Mouse (Mus musculus): ENCODE results near the gene Map3k11.

Map3k11 gene

GRCm38 (mm10) chr19:5688200-5689087, at the start of gene Map3k11, which contains the start of gene Pcnx3:
TSS of gene Map3k11 (plus strand) at chr19:5688742.
TSS of gene Pcnx3 (minus strand) at chr19:5688908.
- peak; percentile 99 for DNase-seq (ENCODE audit: extremely low spot score, low read depth, low spot score)

- no peak for DNase-seq (ENCODE audit: extremely low spot score, low read depth, low spot score)
Observed at GRCm38 (mm10) chr19:5640339-5640738, 48.2 kb upstream of the Map3k11 start.

DNA sequence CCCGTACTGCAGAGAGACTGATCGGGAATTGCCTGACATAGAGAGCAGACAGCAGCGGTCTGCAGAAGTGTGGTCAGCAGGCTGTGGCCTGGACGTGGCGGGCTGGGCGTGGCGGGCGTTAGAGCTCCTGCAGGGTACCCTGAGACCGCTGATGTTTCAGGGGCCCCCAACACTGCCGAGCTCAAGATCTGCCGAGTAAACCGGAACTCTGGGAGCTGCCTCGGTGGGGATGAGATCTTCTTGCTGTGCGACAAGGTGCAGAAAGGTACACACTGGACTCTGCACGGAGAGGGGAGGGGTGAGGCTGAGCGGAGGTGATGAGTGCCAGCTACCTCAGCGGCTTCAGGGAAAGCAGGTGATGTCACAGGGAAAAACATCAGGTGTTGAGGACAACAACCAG, 47.5 kb upstream of the Map3k11 start:
- DNase-seq (ENCODE audit: extremely low spot score, low read depth, low spot score), result no peak

DNA sequence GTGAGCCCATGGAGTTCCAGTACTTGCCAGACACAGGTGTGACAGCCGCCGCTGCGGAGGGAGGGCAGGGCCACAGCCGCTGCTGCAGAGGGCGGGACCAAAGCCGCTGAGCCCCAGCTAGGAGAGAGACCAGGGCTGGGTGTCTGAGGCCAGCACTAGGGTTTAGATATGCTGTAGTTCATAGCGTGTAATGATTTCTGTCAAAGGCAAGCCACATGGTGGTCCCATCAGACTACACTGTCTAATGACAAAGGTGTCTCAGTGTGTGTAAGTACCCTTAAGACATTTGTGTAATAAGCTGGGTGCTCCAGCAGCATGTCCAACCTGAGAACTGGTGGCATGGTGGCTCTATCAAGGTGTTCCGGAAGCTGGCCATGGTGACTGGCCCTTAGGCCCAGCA, 46.9 kb upstream of the Map3k11 start:
- no peak for DNase-seq (ENCODE audit: extremely low spot score, low read depth, low spot score)

DNA sequence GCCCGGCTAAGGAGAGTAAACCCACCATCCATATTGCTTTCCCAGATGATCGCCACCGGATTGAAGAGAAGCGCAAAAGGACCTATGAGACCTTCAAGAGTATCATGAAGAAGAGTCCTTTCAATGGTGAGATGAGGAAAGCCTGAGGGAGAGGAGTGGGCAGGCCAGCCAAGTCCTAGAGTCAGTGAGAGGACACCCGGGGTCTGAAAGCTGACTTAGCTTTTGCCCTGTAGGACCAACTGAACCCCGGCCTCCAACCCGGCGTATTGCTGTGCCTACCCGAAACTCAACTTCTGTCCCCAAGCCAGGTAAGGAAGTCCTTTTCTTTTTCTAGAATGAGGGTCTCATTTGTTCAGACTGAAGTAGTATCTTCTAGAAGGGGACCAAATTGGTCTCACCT, 43.3 kb upstream of the Map3k11 start:
- DNase-seq (ENCODE audit: extremely low spot score, low read depth, low spot score), result no peak

DNA sequence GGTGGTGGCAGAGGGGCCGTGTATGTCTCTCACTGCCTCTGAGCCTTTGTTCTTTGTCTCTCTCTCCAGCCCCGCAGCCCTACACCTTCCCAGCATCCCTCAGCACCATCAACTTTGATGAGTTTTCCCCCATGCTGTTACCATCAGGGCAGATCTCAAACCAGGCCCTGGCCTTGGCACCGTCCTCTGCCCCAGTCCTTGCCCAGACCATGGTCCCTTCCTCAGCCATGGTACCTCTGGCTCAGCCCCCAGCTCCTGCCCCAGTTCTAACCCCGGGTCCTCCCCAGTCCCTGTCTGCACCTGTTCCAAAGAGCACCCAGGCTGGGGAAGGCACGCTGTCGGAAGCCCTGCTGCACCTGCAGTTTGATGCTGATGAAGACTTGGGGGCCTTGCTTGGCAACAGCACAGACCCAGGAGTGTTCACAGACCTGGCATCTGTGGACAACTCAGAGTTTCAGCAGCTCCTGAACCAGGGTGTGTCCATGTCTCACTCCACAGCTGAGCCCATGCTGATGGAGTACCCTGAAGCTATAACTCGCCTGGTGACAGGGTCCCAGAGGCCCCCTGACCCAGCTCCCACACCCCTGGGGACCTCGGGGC, 41.7 kb upstream of the Map3k11 start:
- DNase-seq (ENCODE audit: extremely low spot score, low read depth, low spot score), result no peak

DNA sequence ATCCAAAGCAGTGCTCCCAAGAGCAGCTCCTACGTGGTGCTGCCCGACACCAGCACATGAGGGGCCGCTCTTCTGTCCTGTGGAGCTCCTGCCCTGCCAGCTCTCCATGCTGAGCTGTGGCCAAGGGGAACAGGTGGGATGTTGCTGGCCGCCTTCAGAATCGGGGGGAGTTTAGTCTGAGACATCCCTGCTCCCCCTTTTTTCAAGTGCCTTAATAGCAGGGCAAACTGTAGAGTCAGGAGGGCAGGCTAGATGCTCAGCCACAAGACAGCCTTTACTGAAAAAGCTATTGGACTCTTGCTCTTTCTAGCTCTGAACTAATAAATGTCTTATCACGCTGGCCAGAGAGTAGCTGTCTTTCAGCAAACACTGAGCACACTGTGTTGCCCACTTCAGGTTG, 40.8 kb upstream of the Map3k11 start:
- no peak for DNase-seq (ENCODE audit: extremely low spot score, low read depth, low spot score)

DNA sequence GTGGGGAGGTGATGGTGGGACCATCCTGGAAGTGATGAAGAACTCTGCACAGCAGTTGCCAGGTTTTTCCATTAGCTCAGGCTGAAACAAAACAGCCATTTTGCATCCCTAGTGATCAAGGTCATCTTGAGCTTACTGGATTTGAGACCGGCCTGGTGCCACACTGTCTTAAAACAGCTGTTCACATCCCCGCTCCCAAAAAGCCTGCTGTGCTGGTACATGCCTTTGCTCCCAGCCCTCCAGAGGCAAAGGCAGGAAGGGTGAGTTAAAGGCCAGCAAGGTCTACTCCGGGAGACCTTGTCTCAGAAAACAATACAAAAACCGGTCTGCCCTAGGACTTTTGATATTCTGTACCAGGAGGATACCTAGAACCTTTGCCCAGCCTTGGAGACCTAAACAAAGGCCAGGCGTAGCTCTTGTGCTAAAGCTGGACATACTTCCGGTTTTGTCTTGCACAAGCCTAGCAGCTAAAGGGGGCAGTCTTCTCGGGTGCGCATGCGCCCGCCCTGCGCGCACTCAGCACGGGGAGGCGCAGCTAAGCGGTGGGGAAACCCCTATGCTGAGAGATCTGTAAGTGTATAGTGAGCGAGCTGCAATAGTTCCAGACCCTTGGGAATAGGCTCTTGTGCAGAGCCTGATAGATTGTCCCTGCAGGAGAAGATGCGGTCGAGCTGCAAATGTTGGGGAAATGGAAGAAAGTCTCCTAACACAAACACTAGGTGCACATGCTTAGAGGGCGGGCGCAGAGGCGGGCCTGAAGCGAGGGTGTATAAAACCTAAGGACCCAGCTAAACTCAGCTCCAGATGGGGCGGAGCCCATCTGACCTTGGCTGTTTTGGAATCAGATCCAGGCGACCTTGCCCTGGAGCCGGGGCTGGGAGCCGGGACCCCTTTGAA, 39.9 kb upstream of the Map3k11 start:
- peak; percentile 66 for DNase-seq (ENCODE audit: extremely low spot score, low read depth, low spot score)

DNA sequence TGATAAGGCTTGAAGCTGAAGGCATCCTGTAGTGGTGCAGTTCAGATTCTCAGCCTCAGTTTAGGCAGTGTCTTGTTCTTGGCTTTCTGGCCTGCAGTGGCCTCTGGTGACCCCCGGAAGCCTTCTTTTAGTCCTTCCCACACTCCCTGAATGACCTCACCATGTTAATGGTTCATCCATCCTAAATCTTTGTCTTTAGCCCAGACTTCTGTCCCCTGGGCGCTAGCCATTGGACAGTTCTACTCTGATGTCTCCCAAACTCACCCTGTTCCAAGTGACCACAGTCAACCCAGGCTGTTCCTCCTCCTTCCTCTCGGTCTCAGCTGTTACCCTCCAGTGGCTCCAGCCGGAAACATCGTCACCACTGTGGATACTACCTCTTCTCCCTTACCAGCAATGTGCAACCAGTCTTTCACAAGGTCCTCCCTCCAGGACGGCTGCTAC, 39.2 kb upstream of the Map3k11 start:
- no peak for DNase-seq (ENCODE audit: extremely low spot score, low read depth, low spot score)

- DNase-seq (ENCODE audit: extremely low spot score, low read depth, low spot score), result no peak
Observed at GRCm38 (mm10) chr19:5651502-5652274, 36.9 kb upstream of the Map3k11 start.

DNA sequence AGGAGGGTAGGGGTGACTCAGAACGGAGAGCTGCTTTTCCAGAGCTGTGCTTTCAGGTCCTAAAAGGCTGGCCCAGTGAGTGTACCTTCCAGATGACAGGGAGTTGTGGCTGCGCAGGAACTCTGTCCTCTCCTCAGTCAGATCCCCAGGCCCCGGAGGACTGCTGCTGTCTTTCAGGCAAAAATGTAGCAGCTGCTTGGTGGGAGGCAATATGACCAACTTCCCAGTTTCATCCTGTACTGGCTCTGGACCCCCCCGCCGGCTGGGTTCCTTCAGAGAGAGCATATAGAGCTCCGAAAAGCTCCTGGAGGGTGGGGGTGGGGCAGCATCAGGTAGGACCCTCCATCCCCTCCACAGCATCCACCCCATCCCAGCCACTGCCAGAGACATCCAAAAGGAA, 36.0 kb upstream of the Map3k11 start:
- DNase-seq (ENCODE audit: extremely low spot score, low read depth, low spot score), result no peak

DNA sequence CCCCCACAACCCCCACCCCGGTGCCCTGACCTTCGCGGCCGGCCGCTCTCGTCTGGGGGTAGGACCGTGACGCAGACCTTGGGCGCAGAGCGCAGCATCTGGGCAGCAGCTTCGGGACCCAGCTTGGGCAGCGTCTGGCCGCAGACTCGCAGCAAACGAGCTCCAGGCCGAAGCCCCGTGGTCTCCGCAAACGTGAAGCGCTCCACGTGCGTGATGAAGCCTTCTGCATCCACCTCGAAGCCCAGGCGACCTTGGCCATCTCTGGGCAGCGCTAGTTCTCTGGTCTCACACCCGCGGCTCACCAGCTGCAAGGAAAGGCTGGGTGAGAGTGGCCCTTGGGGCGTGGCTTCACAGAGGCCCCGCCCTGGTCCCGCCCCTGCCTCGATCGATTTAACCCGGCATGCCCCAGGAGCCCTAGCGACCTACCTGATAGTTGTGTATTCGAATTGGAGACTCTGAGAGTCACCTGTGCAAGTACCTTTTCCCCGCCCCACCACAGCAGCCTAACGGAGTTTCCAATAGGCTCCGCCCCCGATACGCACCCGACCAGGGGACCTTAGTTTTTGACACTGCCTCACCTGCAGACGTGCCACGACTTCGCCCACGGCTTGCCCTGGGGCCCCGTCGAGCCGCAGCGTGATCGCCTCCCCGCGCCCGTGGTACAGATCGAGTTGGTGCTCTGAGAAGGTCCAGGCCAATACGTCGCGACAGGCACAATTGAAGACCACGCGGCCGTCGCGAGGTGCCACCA, 34.4 kb upstream of the Map3k11 start:
- no peak for DNase-seq (ENCODE audit: extremely low spot score, low read depth, low spot score)

- no peak for DNase-seq (ENCODE audit: extremely low spot score, low read depth, low spot score)
Observed at GRCm38 (mm10) chr19:5654720-5655298, 33.7 kb upstream of the Map3k11 start.

DNA sequence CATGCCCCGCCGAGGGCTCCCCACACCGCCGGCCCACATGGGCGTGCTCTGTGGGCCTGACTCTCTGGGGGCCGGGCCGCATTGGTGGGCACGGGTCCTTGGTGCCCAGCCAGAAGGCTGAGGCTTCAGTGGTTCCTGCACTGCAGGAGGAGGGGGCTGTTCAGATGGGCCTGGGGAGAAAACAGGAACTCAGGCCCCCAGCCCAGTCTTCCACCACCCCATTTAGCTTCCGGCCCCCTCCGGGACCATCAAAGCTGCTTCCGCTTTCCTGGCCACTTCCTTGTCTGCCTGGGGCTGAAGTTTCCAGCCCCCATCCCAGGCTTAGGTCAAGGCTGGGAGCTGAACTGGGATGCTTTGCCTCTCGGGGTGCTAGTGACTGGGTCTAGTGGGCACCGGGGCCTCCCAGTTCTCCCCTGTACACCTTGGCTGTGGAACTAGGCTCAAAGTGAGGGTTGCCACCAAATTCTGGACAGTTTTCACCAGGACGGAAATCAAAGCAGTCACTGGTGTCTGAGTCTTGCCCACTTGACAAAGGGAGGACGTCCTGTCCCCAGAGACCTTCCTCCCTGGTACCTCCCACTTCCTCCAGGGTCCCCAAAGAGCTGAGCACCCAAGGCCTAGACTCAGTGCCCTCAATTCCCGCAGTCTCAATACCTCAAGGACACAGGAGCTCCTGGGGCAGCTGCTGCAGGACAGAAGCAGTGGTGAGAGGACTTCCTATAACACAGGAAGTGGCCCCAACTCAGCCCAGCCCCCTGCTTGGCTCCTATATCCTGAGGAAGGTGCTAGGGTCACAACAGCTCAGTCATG, 27.4 kb upstream of the Map3k11 start:
- no peak for DNase-seq (ENCODE audit: extremely low spot score, low read depth, low spot score)

- DNase-seq (ENCODE audit: extremely low spot score, low read depth, low spot score), result no peak
Observed at GRCm38 (mm10) chr19:5662310-5662709, 26.2 kb upstream of the Map3k11 start.

DNA sequence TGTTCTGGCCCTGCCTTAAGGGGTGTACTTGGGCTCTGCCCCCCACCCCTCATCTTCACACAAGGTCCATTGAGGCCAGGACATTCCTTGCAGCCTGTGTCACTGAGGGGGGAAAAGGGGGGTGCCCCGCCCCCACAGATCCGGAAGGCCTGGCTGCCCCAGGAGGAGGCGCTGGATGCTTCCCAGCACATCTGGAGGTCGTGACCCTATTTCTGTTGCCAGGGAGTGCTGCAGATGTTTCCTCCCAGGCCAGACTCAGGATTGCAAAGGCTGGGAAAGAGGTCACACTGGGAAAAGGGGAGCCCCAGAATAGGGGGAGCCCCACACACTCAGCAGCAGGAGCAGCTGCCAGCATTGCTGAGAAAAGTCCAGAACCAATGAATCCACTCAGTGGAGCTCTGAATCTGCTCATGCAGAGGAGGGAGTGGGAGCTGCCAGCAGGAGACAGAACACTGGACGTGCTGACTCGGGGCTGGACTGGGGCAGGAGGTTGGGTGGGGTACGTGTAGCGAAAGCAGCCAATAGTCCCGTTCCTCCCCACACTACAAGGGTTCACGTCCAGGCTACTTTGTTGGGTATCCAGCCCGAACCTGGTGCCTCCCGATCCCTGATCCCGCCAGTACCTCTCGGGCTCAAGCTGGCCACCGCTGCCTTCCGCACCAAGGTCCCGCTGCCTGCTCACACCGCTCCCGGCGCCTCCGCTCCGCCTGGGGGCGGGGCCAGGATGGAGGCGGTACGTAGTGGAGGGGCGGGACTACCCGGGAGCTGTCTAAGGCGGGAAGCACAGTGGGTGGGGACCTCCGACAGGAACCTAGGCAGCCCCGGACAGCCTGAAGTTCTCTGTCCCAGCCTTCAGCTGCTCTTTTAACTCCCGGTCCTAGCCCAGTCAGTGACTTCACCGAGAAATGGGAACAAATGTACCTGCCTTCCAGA, 25.3 kb upstream of the Map3k11 start, which contains the start of gene Sipa1:
Sipa1 (minus strand) TSS at position 727 of the 933 bp plus-strand sequence.
- DNase-seq (ENCODE audit: extremely low spot score, low read depth, low spot score), result peak; percentile 68

DNA sequence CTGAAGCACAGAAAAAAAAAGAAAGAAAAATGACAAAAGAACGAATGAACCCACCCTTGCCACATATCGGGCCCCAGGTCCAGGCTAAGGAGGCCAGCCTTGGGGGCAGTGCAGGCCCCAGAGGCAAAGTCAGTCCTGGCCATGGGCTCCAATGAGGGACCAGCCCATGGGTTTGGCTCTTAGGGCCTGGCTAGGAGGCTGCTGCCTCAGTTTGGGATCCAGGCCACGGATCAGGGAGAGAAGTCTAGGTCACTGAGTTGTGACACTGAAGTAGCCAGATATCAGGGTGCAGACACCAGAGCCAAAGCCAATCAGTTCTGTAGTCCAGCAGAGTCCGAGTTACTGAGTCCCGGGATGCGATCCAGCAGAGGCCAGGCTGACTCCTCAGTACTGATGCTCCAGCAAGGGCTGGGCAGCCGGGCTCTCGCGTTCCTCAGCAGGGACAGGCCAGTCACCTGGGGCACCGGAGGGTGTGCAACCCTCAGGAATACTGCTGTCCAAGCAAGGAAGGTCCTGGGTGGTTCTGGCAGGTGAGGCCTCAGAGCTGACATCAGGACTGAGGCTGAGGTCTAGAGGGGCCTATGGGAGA, 23.8 kb upstream of the Map3k11 start:
- DNase-seq (ENCODE audit: extremely low spot score, low read depth, low spot score), result no peak

Measured in hindlimb bud, embryonic 11.5 days (tissue).